Mouse (Mus musculus): Measurements from ENCODE around the gene Tnip3. TPM values are rescaled to one million over a fixed set of nuclear protein-coding genes. Genes with fewer than 3 reads are reported as not detected.
A peak's percentile ranks its signal among the peaks of the same experiment; 100 is the strongest.

Gene Tnip3
- polyA plus RNA-seq (2015; fragmentation: Nextera tagmentation; extraction: Ambion mirVana): 0.65 and 0.84 TPM in 2 replicates

GRCm38 (mm10) chr6:65525192-65525591, at the start of gene Tnip3:
Tnip3 (plus strand) TSS chr6:65525313.
- Histone ChIP-seq H3K4me1 (replicated peaks; ENCODE audit: control insufficient read depth, insufficient read depth) (no peaks in the 10 kb centered on the region), H3K36me3 (ENCODE audit: control insufficient read depth, insufficient read depth, low read length) (no peaks in the 10 kb centered on the region), H3K9me3 (ENCODE audit: control insufficient read depth, low read length) (no peaks in the 10 kb centered on the region), H3K4me2 (replicated peaks; ENCODE audit: low read depth) (no peak within 1 kb of the TSS), H3K27ac (replicated peaks) (no peak within 1 kb of the TSS), H3K4me3 (ENCODE audit: low read depth, low read length) (no peak within 1 kb of the TSS), H3K9ac (ENCODE audit: low read length) (no peak within 1 kb of the TSS), H3K27me3 (ENCODE audit: control insufficient read depth, insufficient read depth, low read length) (no peaks in the 10 kb centered on the region)
- ATAC-seq (ENCODE audit: low FRiP score, low TSS enrichment) (no peak), DNase-seq (ENCODE audit: low spot score) (no peak)
- 63% methylated on average over 5 of the region's 5 CpGs for WGBS
- TF ChIP-seq CTCF (IDR thresholded peaks at IDR 0.05; ENCODE audit: low read depth): no peak
- no peak for TF ChIP-seq EP300 (optimal IDR thresholded peaks at IDR 0.05)

GRCm38 (mm10) chr6:65498786-65499185, 26.3 kb upstream of the Tnip3 start:
- no peak overlapping the region for H3K4me2 ChIP-seq (replicated peaks; ENCODE audit: low read depth)
- H3K36me3 ChIP-seq (ENCODE audit: control insufficient read depth, insufficient read depth, low read length): no peaks in the 10 kb centered on the region
- no peaks in the 10 kb centered on the region for H3K4me1 ChIP-seq (replicated peaks; ENCODE audit: control insufficient read depth, insufficient read depth)
- ATAC-seq (ENCODE audit: low FRiP score, low TSS enrichment) (no peak), DNase-seq (ENCODE audit: low spot score) (no peak)
- H3K27ac ChIP-seq (replicated peaks): no peak overlapping the region
- no peak overlapping the region for H3K9ac ChIP-seq (ENCODE audit: low read length)
- H3K27me3 ChIP-seq (ENCODE audit: control insufficient read depth, insufficient read depth, low read length): no peaks in the 10 kb centered on the region
- H3K9me3 ChIP-seq (ENCODE audit: control insufficient read depth, low read length): no peaks in the 10 kb centered on the region
- no peak for TF ChIP-seq EP300 (optimal IDR thresholded peaks at IDR 0.05)
- no peak for TF ChIP-seq CTCF (IDR thresholded peaks at IDR 0.05; ENCODE audit: low read depth)
- H3K4me3 ChIP-seq (ENCODE audit: low read depth, low read length): no peak overlapping the region

DNA sequence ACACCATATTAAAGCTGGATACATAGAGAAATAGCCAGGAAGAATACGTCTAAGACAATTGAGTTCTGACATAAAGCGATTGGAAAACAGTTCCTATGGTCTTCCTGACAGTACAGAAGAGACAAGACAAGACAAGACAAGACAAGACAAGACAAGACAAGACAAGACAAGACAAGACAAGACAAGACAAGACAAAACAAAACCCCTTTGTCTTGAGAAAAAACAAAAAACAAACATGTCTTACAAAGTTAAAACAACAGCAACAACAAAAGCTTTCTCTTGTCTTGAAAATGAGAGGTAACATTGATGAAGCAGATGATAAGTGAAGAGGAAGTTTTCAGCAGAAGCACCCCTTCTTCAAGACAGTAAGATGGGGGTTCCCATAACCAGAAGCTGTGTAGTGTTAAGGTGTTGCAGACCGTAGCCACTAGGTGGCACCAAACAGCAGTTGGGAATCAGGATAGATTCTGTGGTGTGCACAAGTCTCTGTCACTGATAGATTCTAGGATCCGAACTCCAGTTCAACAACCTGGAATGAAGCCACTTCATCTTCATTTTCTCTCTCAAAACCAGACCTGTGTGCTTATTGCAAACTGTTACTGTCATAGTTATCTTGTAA, 15.0 kb upstream of the Tnip3 start:
- no peak overlapping the region for H3K27ac ChIP-seq (replicated peaks)
- H3K4me3 ChIP-seq (ENCODE audit: low read depth, low read length): no peak overlapping the region
- H3K4me2 ChIP-seq (replicated peaks; ENCODE audit: low read depth): no peak overlapping the region
- DNase-seq (ENCODE audit: low spot score): peak; percentile 72
- 39% methylated on average over 4 of the region's 4 CpGs for WGBS
- H3K9ac ChIP-seq (ENCODE audit: low read length): no peak overlapping the region
- no peaks in the 10 kb centered on the region for H3K9me3 ChIP-seq (ENCODE audit: control insufficient read depth, low read length)
- no peaks in the 10 kb centered on the region for H3K4me1 ChIP-seq (replicated peaks; ENCODE audit: control insufficient read depth, insufficient read depth)
- H3K27me3 ChIP-seq (ENCODE audit: control insufficient read depth, insufficient read depth, low read length): no peaks in the 10 kb centered on the region
- ATAC-seq (ENCODE audit: low FRiP score, low TSS enrichment): peak; percentile 74; the same call in 1 of the 2 replicates
- H3K36me3 ChIP-seq (ENCODE audit: control insufficient read depth, insufficient read depth, low read length): no peaks in the 10 kb centered on the region
- TF ChIP-seq EP300 (optimal IDR thresholded peaks at IDR 0.05): no peak
- TF ChIP-seq CTCF (IDR thresholded peaks at IDR 0.05; ENCODE audit: low read depth): peak; percentile 96

GRCm38 (mm10) chr6:65513813-65514212, 11.3 kb upstream of the Tnip3 start:
- Histone ChIP-seq H3K36me3 (ENCODE audit: control insufficient read depth, insufficient read depth, low read length) (no peaks in the 10 kb centered on the region), H3K4me3 (ENCODE audit: low read depth, low read length) (no peak overlapping the region), H3K9ac (ENCODE audit: low read length) (no peak overlapping the region), H3K9me3 (ENCODE audit: control insufficient read depth, low read length) (no peaks in the 10 kb centered on the region), H3K4me1 (replicated peaks; ENCODE audit: control insufficient read depth, insufficient read depth) (no peaks in the 10 kb centered on the region), H3K27me3 (ENCODE audit: control insufficient read depth, insufficient read depth, low read length) (no peaks in the 10 kb centered on the region), H3K4me2 (replicated peaks; ENCODE audit: low read depth) (no peak overlapping the region), H3K27ac (replicated peaks) (no peak overlapping the region)
- 94% methylated on average over 3 of the region's 3 CpGs for WGBS
- no peak for ATAC-seq (ENCODE audit: low FRiP score, low TSS enrichment)
- no peak for DNase-seq (ENCODE audit: low spot score)
- TF ChIP-seq EP300 (optimal IDR thresholded peaks at IDR 0.05) (no peak), CTCF (IDR thresholded peaks at IDR 0.05; ENCODE audit: low read depth) (no peak)

- H3K36me3 ChIP-seq (ENCODE audit: control insufficient read depth, insufficient read depth, low read length): no peaks in the 10 kb centered on the region
- TF ChIP-seq CTCF (IDR thresholded peaks at IDR 0.05; ENCODE audit: low read depth): no peak
- no peak for TF ChIP-seq EP300 (optimal IDR thresholded peaks at IDR 0.05)
- no peaks in the 10 kb centered on the region for H3K9me3 ChIP-seq (ENCODE audit: control insufficient read depth, low read length)
- no peak overlapping the region for H3K4me2 ChIP-seq (replicated peaks; ENCODE audit: low read depth)
- no peak for DNase-seq (ENCODE audit: low spot score)
- H3K9ac ChIP-seq (ENCODE audit: low read length): no peak overlapping the region
- whole genome bisulfite sequencing: 73% methylated on average over 8 of the region's 8 CpGs
- H3K4me1 ChIP-seq (replicated peaks; ENCODE audit: control insufficient read depth, insufficient read depth): no peaks in the 10 kb centered on the region
- no peaks in the 10 kb centered on the region for H3K27me3 ChIP-seq (ENCODE audit: control insufficient read depth, insufficient read depth, low read length)
- H3K27ac ChIP-seq (replicated peaks): no peak overlapping the region
- no peak overlapping the region for H3K4me3 ChIP-seq (ENCODE audit: low read depth, low read length)
- ATAC-seq (ENCODE audit: low FRiP score, low TSS enrichment): no peak
These were observed 8.4 kb upstream of the Tnip3 start for GRCm38 (mm10) chr6:65516759-65517158.

DNA sequence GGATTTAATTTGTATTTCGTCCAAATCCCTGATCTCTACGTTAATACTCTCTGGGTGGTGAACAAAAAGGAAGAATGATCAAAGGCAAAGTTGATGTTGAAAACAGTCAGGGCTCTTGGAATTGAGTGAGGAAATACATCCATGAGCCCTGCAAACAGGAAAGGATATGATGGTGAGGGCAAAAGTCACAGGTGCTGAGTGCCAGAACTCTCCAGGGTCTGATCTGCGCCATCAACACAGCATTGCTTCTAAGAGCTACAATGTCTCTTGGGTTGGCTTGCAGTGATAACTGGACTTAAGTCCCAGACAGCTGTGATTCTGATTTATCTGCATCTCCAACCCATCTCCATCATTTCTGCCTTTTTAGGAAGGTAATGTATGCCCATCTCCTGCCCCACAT, 4.3 kb upstream of the Tnip3 start:
- ATAC-seq (ENCODE audit: low FRiP score, low TSS enrichment): no peak
- H3K4me1 ChIP-seq (replicated peaks; ENCODE audit: control insufficient read depth, insufficient read depth): no peaks in the 10 kb centered on the region
- no peak overlapping the region for H3K27ac ChIP-seq (replicated peaks)
- TF ChIP-seq CTCF (IDR thresholded peaks at IDR 0.05; ENCODE audit: low read depth): no peak
- no peak for TF ChIP-seq EP300 (optimal IDR thresholded peaks at IDR 0.05)
- no peak for DNase-seq (ENCODE audit: low spot score)
- no peaks in the 10 kb centered on the region for H3K9me3 ChIP-seq (ENCODE audit: control insufficient read depth, low read length)
- no peak overlapping the region for H3K4me3 ChIP-seq (ENCODE audit: low read depth, low read length)
- no peaks in the 10 kb centered on the region for H3K36me3 ChIP-seq (ENCODE audit: control insufficient read depth, insufficient read depth, low read length)
- H3K9ac ChIP-seq (ENCODE audit: low read length): no peak overlapping the region
- no peaks in the 10 kb centered on the region for H3K27me3 ChIP-seq (ENCODE audit: control insufficient read depth, insufficient read depth, low read length)
- H3K4me2 ChIP-seq (replicated peaks; ENCODE audit: low read depth): no peak overlapping the region
- WGBS: 70% methylated on average over 3 of the region's 3 CpGs

Measured in stomach, postnatal 0 days (tissue).